Mouse (Mus musculus) intestine, embryonic 15.5 days (tissue): ENCODE measurements around the gene Dmrt1. TPM values are rescaled to one million over a fixed set of nuclear protein-coding genes. Genes with fewer than 3 reads are reported as not detected.
"Not testable (repeated sequence)": the region's sequence is repeated elsewhere in the genome, so short reads cannot be mapped to it uniquely, and the experiment has no call there.

Experiments
- ATAC-seq: fragments of 200-750 bp; cut with Nextera tagmentation; 2 replicates; pipeline ENCODE4 v1.8.0; 2017; ENCODE audit warnings: moderate TSS enrichment, moderate library complexity
- H3K27ac ChIP-seq: fragments of 300-500 bp; sonication (generic); 2 replicates; pipeline ENCODE4 v1.5.1; 2015; ENCODE audit warnings: mild to moderate bottlenecking, inconsistent platforms
- H3K27me3 ChIP-seq: fragments of 300-500 bp; sonication (generic); replicated peaks from 2 replicates; pipeline ENCODE4 v1.6.1; 2015; ENCODE audit warnings: inconsistent platforms
- H3K36me3 ChIP-seq: fragments of 300-500 bp; sonication (generic); 2 replicates; pipeline ENCODE4 v1.6.1; 2015; ENCODE audit warnings: inconsistent platforms
- H3K4me1 ChIP-seq: fragments of 300-500 bp; sonication (generic); replicated peaks from 2 replicates; pipeline ENCODE4 v1.6.1; 2015; ENCODE audit warnings: inconsistent platforms
- H3K4me2 ChIP-seq: fragments of 300-500 bp; sonication (generic); replicated peaks from 2 replicates; pipeline ENCODE4 v1.6.1; 2015; ENCODE audit warnings: mild to moderate bottlenecking, inconsistent platforms
- H3K4me3 ChIP-seq: fragments of 300-500 bp; sonication (generic); replicated peaks from 2 replicates; pipeline ENCODE4 v1.5.1; 2015; ENCODE audit warnings: inconsistent platforms
- H3K9ac ChIP-seq: fragments of 300-500 bp; sonication (generic); 2 replicates; pipeline ENCODE4 v1.6.1; 2015; ENCODE audit warnings: inconsistent platforms
- H3K9me3 ChIP-seq: fragments of 300-500 bp; sonication (generic); 2 replicates; pipeline ENCODE4 v1.6.1; 2016; ENCODE audit warnings: inconsistent platforms
- WGBS: fragments of 180-500 bp; shearing (Covaris S2); methylation state at CpG from one replicate; pipeline ENCODE4 v1.1.7; 2015; 5-methylcytosine and 5-hydroxymethylcytosine counted together
- polyA plus RNA-seq: library from polyadenylated mRNA; unstranded; fragments of >200 nt; fragmentation: Nextera tagmentation; extraction: Ambion mirVana; gene quantifications from 2 replicates; pipeline ENCODE4 v1.2.1, GENCODE M21; 2015

Gene Dmrt1
- polyA plus RNA-seq = not detected in 2 replicates

GRCm38 (mm10) chr19:25505360-25506196 is at the start of gene Dmrt1:
Gene Dmrt1 (plus strand): TSS chr19:25505618.
- H3K4me3 ChIP-seq = peak within 1 kb of the TSS; percentile 29
- under 1% methylated on average over 62 of the region's 64 CpGs for WGBS
- ATAC-seq = no peak
- peaks cover 71% of the 10 kb centered on the region for H3K27me3 ChIP-seq
- H3K9me3 ChIP-seq = no peaks in the 10 kb centered on the region
- H3K9ac ChIP-seq = no peak within 1 kb of the TSS
- H3K4me2 ChIP-seq = peak within 1 kb of the TSS; percentile 60
- H3K4me1 ChIP-seq = peaks cover 16% of the 10 kb centered on the region
- no peaks in the 10 kb centered on the region for H3K36me3 ChIP-seq
- no peak within 1 kb of the TSS for H3K27ac ChIP-seq

GRCm38 (mm10) chr19:25460760-25461159 is 44.7 kb upstream of the Dmrt1 start:
- Histone ChIP-seq H3K4me3 (no peak overlapping the region), H3K9me3 (no peaks in the 10 kb centered on the region), H3K27ac (no peak overlapping the region), H3K36me3 (no peaks in the 10 kb centered on the region), H3K4me2 (no peak overlapping the region), H3K27me3 (no peaks in the 10 kb centered on the region), H3K9ac (no peak overlapping the region), H3K4me1 (no peaks in the 10 kb centered on the region)
- 84% methylated on average over 8 of the region's 8 CpGs for WGBS
- ATAC-seq = no peak

GRCm38 (mm10) chr19:25461553-25462320 is 43.7 kb upstream of the Dmrt1 start:
- Histone ChIP-seq H3K4me1 (no peaks in the 10 kb centered on the region), H3K4me2 (no peak overlapping the region), H3K9me3 (no peaks in the 10 kb centered on the region), H3K27ac (no peak overlapping the region), H3K4me3 (no peak overlapping the region), H3K27me3 (no peaks in the 10 kb centered on the region), H3K36me3 (no peaks in the 10 kb centered on the region), H3K9ac (no peak overlapping the region)
- ATAC-seq = no peak
- 77% methylated on average over 20 of the region's 20 CpGs for WGBS

GRCm38 (mm10) chr19:25475806-25476205 is 29.6 kb upstream of the Dmrt1 start:
- 64% methylated on average over 4 of the region's 4 CpGs for WGBS
- H3K4me3 ChIP-seq, H3K4me2 ChIP-seq, H3K27ac ChIP-seq, ATAC-seq, H3K4me1 ChIP-seq, H3K9ac ChIP-seq, H3K9me3 ChIP-seq, H3K36me3 ChIP-seq, H3K27me3 ChIP-seq: not testable (repeated sequence)

GRCm38 (mm10) chr19:25479152-25479669 is 26.2 kb upstream of the Dmrt1 start:
- no peaks in the 10 kb centered on the region for H3K9me3 ChIP-seq

GRCm38 (mm10) chr19:25480820-25481219 is 24.6 kb upstream of the Dmrt1 start:
- H3K27ac ChIP-seq = no peak overlapping the region
- H3K36me3 ChIP-seq = no peaks in the 10 kb centered on the region
- H3K27me3 ChIP-seq = peaks cover 2% of the 10 kb centered on the region
- no peak overlapping the region for H3K4me2 ChIP-seq
- no peaks in the 10 kb centered on the region for H3K9me3 ChIP-seq
- H3K4me1 ChIP-seq = no peaks in the 10 kb centered on the region
- ATAC-seq = no peak
- H3K4me3 ChIP-seq = no peak overlapping the region
- H3K9ac ChIP-seq = no peak overlapping the region
- WGBS = 83% methylated on average over 6 of the region's 6 CpGs

More at GRCm38 (mm10) chr19:25479152-25479669, 26.2 kb upstream of the Dmrt1 start:
- H3K4me3 ChIP-seq = no peak overlapping the region
- no peak overlapping the region for H3K27ac ChIP-seq
- H3K27me3 ChIP-seq = no peaks in the 10 kb centered on the region
- no peak for ATAC-seq
- H3K4me1 ChIP-seq = no peaks in the 10 kb centered on the region
- WGBS = 86% methylated on average over 5 of the region's 5 CpGs
- H3K9ac ChIP-seq = no peak overlapping the region
- H3K36me3 ChIP-seq = no peaks in the 10 kb centered on the region
- H3K4me2 ChIP-seq = no peak overlapping the region

- H3K27me3 ChIP-seq = peaks cover 11% of the 10 kb centered on the region
- no peaks in the 10 kb centered on the region for H3K4me1 ChIP-seq
- no peak overlapping the region for H3K27ac ChIP-seq
- 21% methylated on average over 14 of the region's 14 CpGs for WGBS
- no peak for ATAC-seq
- H3K4me2 ChIP-seq = no peak overlapping the region; the same call in 1 of the 2 replicates
- no peaks in the 10 kb centered on the region for H3K9me3 ChIP-seq
- no peaks in the 10 kb centered on the region for H3K36me3 ChIP-seq
- no peak overlapping the region for H3K4me3 ChIP-seq
- H3K9ac ChIP-seq = no peak overlapping the region
Observed at GRCm38 (mm10) chr19:25486561-25486960, 18.9 kb upstream of the Dmrt1 start.

- Histone ChIP-seq H3K4me1 (no peaks in the 10 kb centered on the region), H3K4me3 (no peak overlapping the region), H3K36me3 (no peaks in the 10 kb centered on the region), H3K4me2 (no peak overlapping the region), H3K27ac (no peak overlapping the region), H3K27me3 (peaks cover 11% of the 10 kb centered on the region), H3K9me3 (no peaks in the 10 kb centered on the region), H3K9ac (no peak overlapping the region)
- WGBS = 45% methylated on average over 1 of the region's 1 CpGs
- ATAC-seq = no peak
Observed at GRCm38 (mm10) chr19:25487350-25487749, 18.1 kb upstream of the Dmrt1 start.

- no peak overlapping the region for H3K9ac ChIP-seq
- no peak overlapping the region for H3K4me3 ChIP-seq
- H3K27ac ChIP-seq = no peak overlapping the region
- H3K27me3 ChIP-seq = peaks cover 11% of the 10 kb centered on the region
- WGBS = 26% methylated on average over 2 of the region's 2 CpGs
- H3K9me3 ChIP-seq = no peaks in the 10 kb centered on the region
- H3K36me3 ChIP-seq = no peaks in the 10 kb centered on the region
- H3K4me2 ChIP-seq = no peak overlapping the region
- ATAC-seq = no peak
- no peaks in the 10 kb centered on the region for H3K4me1 ChIP-seq
Observed at GRCm38 (mm10) chr19:25488546-25488945, 16.9 kb upstream of the Dmrt1 start.

- Histone ChIP-seq H3K9me3 (no peaks in the 10 kb centered on the region), H3K36me3 (no peaks in the 10 kb centered on the region), H3K27me3 (peaks cover 11% of the 10 kb centered on the region), H3K4me2 (no peak overlapping the region), H3K27ac (no peak overlapping the region), H3K9ac (no peak overlapping the region), H3K4me1 (no peaks in the 10 kb centered on the region), H3K4me3 (no peak overlapping the region)
- WGBS = 67% methylated on average over 2 of the region's 2 CpGs
- ATAC-seq = no peak
Observed at GRCm38 (mm10) chr19:25489546-25489945, 15.9 kb upstream of the Dmrt1 start.

- ATAC-seq = no peak
- H3K4me1 ChIP-seq = no peaks in the 10 kb centered on the region
- no peaks in the 10 kb centered on the region for H3K9me3 ChIP-seq
- no peaks in the 10 kb centered on the region for H3K36me3 ChIP-seq
- WGBS = 67% methylated on average over 6 of the region's 6 CpGs
- H3K4me3 ChIP-seq = no peak overlapping the region
- H3K27ac ChIP-seq = no peak overlapping the region
- no peaks in the 10 kb centered on the region for H3K27me3 ChIP-seq
- no peak overlapping the region for H3K9ac ChIP-seq
- no peak overlapping the region for H3K4me2 ChIP-seq
Observed at GRCm38 (mm10) chr19:25497434-25497833, 8.0 kb upstream of the Dmrt1 start.

- H3K9ac ChIP-seq = no peak overlapping the region
- H3K4me1 ChIP-seq = peaks cover 16% of the 10 kb centered on the region
- WGBS = 19% methylated on average over 10 of the region's 10 CpGs
- peaks cover 64% of the 10 kb centered on the region for H3K27me3 ChIP-seq
- no peak overlapping the region for H3K27ac ChIP-seq
- H3K4me2 ChIP-seq = no peak overlapping the region
- H3K9me3 ChIP-seq = no peaks in the 10 kb centered on the region
- no peaks in the 10 kb centered on the region for H3K36me3 ChIP-seq
- ATAC-seq = no peak
- no peak overlapping the region for H3K4me3 ChIP-seq
Observed at GRCm38 (mm10) chr19:25504878-25505277, 540 bp upstream of the Dmrt1 start.
